ENCODE assay signal across 16 mouse cellular contexts in genomic region chrX:56661143-56661542, GRCm38 (mm10).
"Had no signal": no experiment of that assay in that cellular context is flagged by ENCODE, and none has a peak within 500 bp of the region (broad histone marks: within the 10 kb centered on the region; RNA-seq: fewer than 3 reads in every experiment).

No protein-coding gene starts in this region.

- H3K4me2 ChIP-seq: neural tube, embryonic 13.5 days; neural tube, embryonic 15.5 days; stomach, embryonic 15.5 days had no signal

- H3K27me3 ChIP-seq: neural tube, embryonic 13.5 days; neural tube, embryonic 15.5 days; stomach, embryonic 15.5 days had no signal

- H3K36me3 ChIP-seq: neural tube, embryonic 13.5 days; neural tube, embryonic 15.5 days; stomach, embryonic 15.5 days had no signal

- H3K27ac ChIP-seq: neural tube, embryonic 13.5 days; neural tube, embryonic 15.5 days; stomach, embryonic 15.5 days; stomach, postnatal 0 days had no signal

- H3K9me3 ChIP-seq: neural tube, embryonic 13.5 days; neural tube, embryonic 15.5 days; stomach, embryonic 15.5 days had no signal

- DNase-seq: retina, postnatal 1 day; right cerebral cortex, adult 18-20 months; right cerebral cortex, postnatal 14 days; right cerebral cortex, postnatal 25 days; right cerebral cortex, postnatal 4 days; spleen, adult 18-20 months; thymus, adult 18-20 months; thymus, adult 2 months; thymus, postnatal 14 days; thymus, postnatal 25 days; thymus, postnatal 36 days; thymus, postnatal 4 days had no signal

- H3K9ac ChIP-seq: neural tube, embryonic 13.5 days; neural tube, embryonic 15.5 days; stomach, embryonic 15.5 days had no signal

- H3K4me3 ChIP-seq: neural tube, embryonic 13.5 days; neural tube, embryonic 15.5 days; stomach, embryonic 15.5 days had no signal

- H3K4me1 ChIP-seq: neural tube, embryonic 13.5 days; neural tube, embryonic 15.5 days; stomach, embryonic 15.5 days had no signal
